Mouse (Mus musculus) liver, postnatal 0 days (tissue): Measurements from ENCODE around the gene Mr1.

Experiments used
- CTCF ChIP-seq: sonication (generic); IDR thresholded peaks from 2 replicates; pipeline ENCODE4 v1.5.1; 2016; ENCODE audit warnings: antibody characterized with exemption, low read depth
- EP300 ChIP-seq: IDR thresholded peaks from 2 replicates; pipeline ENCODE4 v1.6.1; 2016; ENCODE audit warnings: antibody characterized with exemption, low read depth, mild to moderate bottlenecking

DNA sequence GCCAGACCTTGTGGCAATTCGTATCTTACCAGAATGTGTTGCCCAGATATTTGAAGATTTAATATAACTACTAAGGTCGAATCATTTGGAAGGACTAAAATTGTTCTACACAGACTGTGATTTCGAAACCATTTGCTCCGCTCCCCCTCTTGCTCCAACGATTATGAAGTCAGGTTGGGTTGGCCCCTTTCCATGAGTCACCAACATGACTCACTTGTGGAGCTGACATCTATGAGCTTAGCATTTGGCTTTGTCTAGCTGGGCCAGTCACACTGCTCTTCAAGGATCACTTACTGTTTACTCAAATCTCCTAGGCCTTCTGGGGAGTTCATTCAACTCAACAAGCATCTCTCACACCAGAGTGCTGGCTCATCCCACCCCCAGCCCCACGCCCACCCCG is 7.8 kb downstream of the Mr1 start:
- TF ChIP-seq CTCF (no peak), EP300 (no peak)
